Mouse (Mus musculus) lung, embryonic 15.5 days (tissue): ENCODE measurements around the gene Efhc1. TPM values are rescaled to one million over a fixed set of nuclear protein-coding genes. Genes with fewer than 3 reads are reported as not detected.
"Not testable (repeated sequence)": the region's sequence is repeated elsewhere in the genome, so short reads cannot be mapped to it uniquely, and the experiment has no call there.

ENCODE experiments used
- ATAC-seq: fragments of 200-750 bp; cut with Nextera tagmentation; 2 replicates; pipeline ENCODE4 v1.8.0; 2017; ENCODE audit warnings: moderate number of reproducible peaks, borderline replicate concordance; ENCODE audit not compliant: low FRiP score, low TSS enrichment; ENCODE audit errors: extremely low read depth
- H3K27ac ChIP-seq: fragments of 300-500 bp; sonication (generic); 2 replicates; pipeline ENCODE4 v1.5.1; 2015; ENCODE audit warnings: moderate library complexity, mild to moderate bottlenecking, inconsistent platforms
- H3K27me3 ChIP-seq: fragments of 300-500 bp; sonication (generic); 2 replicates; pipeline ENCODE4 v1.6.1; 2015; ENCODE audit warnings: inconsistent platforms
- H3K36me3 ChIP-seq: fragments of 300-500 bp; sonication (generic); 2 replicates; pipeline ENCODE4 v1.6.1; 2015; ENCODE audit warnings: inconsistent platforms
- H3K4me1 ChIP-seq: fragments of 300-500 bp; sonication (generic); 2 replicates; pipeline ENCODE4 v1.6.1; 2015; ENCODE audit warnings: inconsistent platforms
- H3K4me2 ChIP-seq: fragments of 300-500 bp; sonication (generic); 2 replicates; pipeline ENCODE4 v1.6.1; 2015; ENCODE audit warnings: inconsistent platforms, mild to moderate bottlenecking, moderate library complexity
- H3K4me3 ChIP-seq: fragments of 300-500 bp; sonication (generic); 2 replicates; pipeline ENCODE4 v1.5.1; 2015; ENCODE audit warnings: mild to moderate bottlenecking, inconsistent platforms
- H3K9ac ChIP-seq: fragments of 300-500 bp; sonication (generic); 2 replicates; pipeline ENCODE4 v1.6.1; 2015; ENCODE audit warnings: inconsistent platforms
- H3K9me3 ChIP-seq: fragments of 300-500 bp; sonication (generic); 2 replicates; pipeline ENCODE4 v1.6.1; 2016; ENCODE audit warnings: inconsistent platforms
- WGBS: fragments of 180-500 bp; shearing (Covaris S2); methylation state at CpG from one replicate; pipeline ENCODE4 v1.1.7; 2015; 5-methylcytosine and 5-hydroxymethylcytosine counted together
- polyA plus RNA-seq: library from polyadenylated mRNA; unstranded; fragments of >200 nt; fragmentation: Nextera tagmentation; extraction: Ambion mirVana; gene quantifications from 2 replicates; pipeline ENCODE4 v1.2.1, GENCODE M21; 2015

Gene Efhc1
- polyA plus RNA-seq, 1 experiment from 2014 or later: 5.3 TPM

GRCm38 (mm10) chr1:20922612-20923399, 28.6 kb upstream of the Efhc1 start:
- no peak overlapping the region for H3K4me3 ChIP-seq
- H3K4me2 ChIP-seq: peak overlapping the region; percentile 39
- peak; percentile 78 for ATAC-seq

GRCm38 (mm10) chr1:20925324-20925723, 26.1 kb upstream of the Efhc1 start:
- H3K9me3 ChIP-seq, H3K27me3 ChIP-seq, H3K9ac ChIP-seq, H3K4me2 ChIP-seq, H3K4me3 ChIP-seq, H3K27ac ChIP-seq, H3K36me3 ChIP-seq, ATAC-seq: not testable (repeated sequence)
- H3K4me1 ChIP-seq: peaks cover 15% of the 10 kb centered on the region; the same call in 1 of the 2 replicates
- 67% methylated on average over 7 of the region's 7 CpGs for WGBS

More at GRCm38 (mm10) chr1:20922612-20923399, 28.6 kb upstream of the Efhc1 start:
- 21% methylated on average over 11 of the region's 11 CpGs for WGBS
- Histone ChIP-seq H3K4me1 (peaks cover 15% of the 10 kb centered on the region; the same call in 1 of the 2 replicates), H3K36me3 (no peaks in the 10 kb centered on the region), H3K9me3 (no peaks in the 10 kb centered on the region), H3K9ac (no peak overlapping the region), H3K27ac (peak overlapping the region; percentile 66), H3K27me3 (no peaks in the 10 kb centered on the region)

GRCm38 (mm10) chr1:20925926-20926325, 25.5 kb upstream of the Efhc1 start:
- Histone ChIP-seq H3K4me3 (no peak overlapping the region), H3K4me2 (no peak overlapping the region), H3K27me3 (no peaks in the 10 kb centered on the region), H3K9ac (no peak overlapping the region), H3K27ac (no peak overlapping the region), H3K4me1 (peaks cover 15% of the 10 kb centered on the region; the same call in 1 of the 2 replicates), H3K36me3 (no peaks in the 10 kb centered on the region), H3K9me3 (no peaks in the 10 kb centered on the region)
- ATAC-seq: no peak
- 78% methylated on average over 4 of the region's 4 CpGs for WGBS

GRCm38 (mm10) chr1:20926376-20926775, 25.1 kb upstream of the Efhc1 start:
- Histone ChIP-seq H3K4me3 (no peak overlapping the region), H3K4me2 (no peak overlapping the region), H3K36me3 (no peaks in the 10 kb centered on the region), H3K9ac (no peak overlapping the region), H3K27me3 (no peaks in the 10 kb centered on the region), H3K9me3 (no peaks in the 10 kb centered on the region), H3K27ac (no peak overlapping the region), H3K4me1 (peaks cover 15% of the 10 kb centered on the region; the same call in 1 of the 2 replicates)
- WGBS: 80% methylated on average over 4 of the region's 4 CpGs
- no peak for ATAC-seq

GRCm38 (mm10) chr1:20928487-20928886, 22.9 kb upstream of the Efhc1 start:
- Histone ChIP-seq H3K27me3 (no peaks in the 10 kb centered on the region), H3K36me3 (no peaks in the 10 kb centered on the region), H3K4me3 (no peak overlapping the region), H3K9me3 (no peaks in the 10 kb centered on the region), H3K4me1 (peaks cover 5% of the 10 kb centered on the region; the same call in 1 of the 2 replicates), H3K4me2 (no peak overlapping the region), H3K27ac (no peak overlapping the region), H3K9ac (no peak overlapping the region)
- no peak for ATAC-seq
- 72% methylated on average over 4 of the region's 4 CpGs for WGBS

GRCm38 (mm10) chr1:20933457-20933856, 18.0 kb upstream of the Efhc1 start:
- Histone ChIP-seq H3K4me1 (no peaks in the 10 kb centered on the region), H3K27me3 (no peaks in the 10 kb centered on the region), H3K9ac (no peak overlapping the region), H3K4me2 (no peak overlapping the region), H3K36me3 (no peaks in the 10 kb centered on the region), H3K9me3 (no peaks in the 10 kb centered on the region), H3K27ac (no peak overlapping the region), H3K4me3 (no peak overlapping the region)
- 24% methylated on average over 7 of the region's 7 CpGs for WGBS
- peak; percentile 74; the same call in 1 of the 2 replicates for ATAC-seq

- Histone ChIP-seq H3K27me3 (no peaks in the 10 kb centered on the region), H3K9ac (no peak overlapping the region), H3K4me3 (no peak overlapping the region), H3K4me1 (no peaks in the 10 kb centered on the region), H3K9me3 (no peaks in the 10 kb centered on the region), H3K36me3 (no peaks in the 10 kb centered on the region), H3K27ac (no peak overlapping the region), H3K4me2 (no peak overlapping the region)
- 80% methylated on average over 22 of the region's 22 CpGs for WGBS
- ATAC-seq: no peak
These were observed 16.3 kb upstream of the Efhc1 start for GRCm38 (mm10) chr1:20935106-20935505.

GRCm38 (mm10) chr1:20939046-20939445, 12.4 kb upstream of the Efhc1 start:
- Histone ChIP-seq H3K27me3 (no peaks in the 10 kb centered on the region), H3K9ac (no peak overlapping the region), H3K4me1 (no peaks in the 10 kb centered on the region), H3K27ac (no peak overlapping the region), H3K9me3 (no peaks in the 10 kb centered on the region), H3K4me3 (no peak overlapping the region), H3K4me2 (no peak overlapping the region), H3K36me3 (no peaks in the 10 kb centered on the region)
- no peak for ATAC-seq
- 18% methylated on average over 3 of the region's 3 CpGs for WGBS

GRCm38 (mm10) chr1:20940151-20940550, 11.3 kb upstream of the Efhc1 start:
- H3K27ac ChIP-seq: no peak overlapping the region; the same call in 1 of the 2 replicates
- peak overlapping the region; percentile 35 for H3K4me2 ChIP-seq
- no peaks in the 10 kb centered on the region for H3K4me1 ChIP-seq
- peak; percentile 88 for ATAC-seq
- no peaks in the 10 kb centered on the region for H3K36me3 ChIP-seq
- no peaks in the 10 kb centered on the region for H3K9me3 ChIP-seq
- no peaks in the 10 kb centered on the region for H3K27me3 ChIP-seq
- H3K9ac ChIP-seq: no peak overlapping the region
- H3K4me3 ChIP-seq: no peak overlapping the region
- WGBS: 25% methylated on average over 16 of the region's 16 CpGs

- ATAC-seq: no peak
- H3K9me3 ChIP-seq: no peaks in the 10 kb centered on the region
- H3K4me1 ChIP-seq: no peaks in the 10 kb centered on the region
- H3K4me3 ChIP-seq: no peak overlapping the region
- no peaks in the 10 kb centered on the region for H3K27me3 ChIP-seq
- H3K27ac ChIP-seq: no peak overlapping the region
- H3K9ac ChIP-seq: no peak overlapping the region
- no peaks in the 10 kb centered on the region for H3K36me3 ChIP-seq
- 44% methylated on average over 2 of the region's 2 CpGs for WGBS
- no peak overlapping the region for H3K4me2 ChIP-seq
These were observed 10.1 kb upstream of the Efhc1 start for GRCm38 (mm10) chr1:20941322-20941721.

GRCm38 (mm10) chr1:20941857-20942256, 9.6 kb upstream of the Efhc1 start:
- WGBS: 79% methylated on average over 7 of the region's 7 CpGs
- H3K9ac ChIP-seq: no peak overlapping the region
- no peak overlapping the region for H3K4me2 ChIP-seq
- no peak overlapping the region for H3K27ac ChIP-seq
- no peaks in the 10 kb centered on the region for H3K4me1 ChIP-seq
- H3K9me3 ChIP-seq: no peaks in the 10 kb centered on the region
- no peak overlapping the region for H3K4me3 ChIP-seq
- H3K36me3 ChIP-seq: no peaks in the 10 kb centered on the region
- H3K27me3 ChIP-seq: no peaks in the 10 kb centered on the region
- no peak for ATAC-seq

GRCm38 (mm10) chr1:20943016-20943415, 8.4 kb upstream of the Efhc1 start:
- no peaks in the 10 kb centered on the region for H3K9me3 ChIP-seq
- no peak for ATAC-seq
- H3K27me3 ChIP-seq: no peaks in the 10 kb centered on the region
- no peak overlapping the region for H3K9ac ChIP-seq
- H3K4me2 ChIP-seq: no peak overlapping the region
- no peaks in the 10 kb centered on the region for H3K36me3 ChIP-seq
- H3K27ac ChIP-seq: no peak overlapping the region
- H3K4me3 ChIP-seq: no peak overlapping the region
- 98% methylated on average over 2 of the region's 2 CpGs for WGBS
- H3K4me1 ChIP-seq: no peaks in the 10 kb centered on the region
